Mouse (Mus musculus) v-Abl transformed pro-B cells (cell line): Measurements from ENCODE around the gene Eprs.

Experiments
- in situ Hi-C, 2 experiments: fragments of 400-800 bp; cut with MboI; formaldehyde crosslinking; loops; one replicate each; pipeline ENCODE4 v1.15.1; 2025; ENCODE audit not compliant: unreplicated experiment in 2 of 2

Eprs gene

GRCm38 (mm10) chr1:185438841-185439580 is 76.2 kb downstream of the Eprs start:
- in situ Hi-C loops: no loop called here

GRCm38 (mm10) chr1:185441703-185442472 is 79.0 kb downstream of the Eprs start:
- in situ Hi-C loops: no loop called here

GRCm38 (mm10) chr1:185448936-185449335 is 86.1 kb downstream of the Eprs start:
- in situ Hi-C loops: no loop called here

- in situ Hi-C loops: no loop called here
These were observed 86.9 kb downstream of the Eprs start for GRCm38 (mm10) chr1:185449727-185450126.

GRCm38 (mm10) chr1:185451077-185451476 is 88.2 kb downstream of the Eprs start:
- in situ Hi-C loops: no loop called here

GRCm38 (mm10) chr1:185451495-185451894 is 88.7 kb downstream of the Eprs start:
- in situ Hi-C loops: no loop called here

GRCm38 (mm10) chr1:185452461-185452860 is 89.6 kb downstream of the Eprs start:
- in situ Hi-C loops: no loop called here

GRCm38 (mm10) chr1:185454144-185454543 is 91.3 kb downstream of the Eprs start:
- in situ Hi-C loops: no loop called here

- in situ Hi-C loops: no loop called here
These were observed 91.7 kb downstream of the Eprs start, which contains the start of gene Slc30a10 for GRCm38 (mm10) chr1:185454575-185454954. TSS of gene Slc30a10 (plus strand) at chr1:185454848.

- in situ Hi-C loops: no loop called here
These were observed 92.3 kb downstream of the Eprs start for GRCm38 (mm10) chr1:185454955-185455701.

GRCm38 (mm10) chr1:185456327-185456726 is 93.5 kb downstream of the Eprs start:
- in situ Hi-C loops: no loop called here

- in situ Hi-C loops: no loop called here
These were observed 97.3 kb downstream of the Eprs start for GRCm38 (mm10) chr1:185460096-185460495.

GRCm38 (mm10) chr1:185462889-185463288 is 100.0 kb downstream of the Eprs start:
- in situ Hi-C loops: no loop called here

- in situ Hi-C loops: no loop called here
These were observed 106.7 kb downstream of the Eprs start for GRCm38 (mm10) chr1:185469551-185470021.

GRCm38 (mm10) chr1:185472025-185472720 is 109.3 kb downstream of the Eprs start:
- in situ Hi-C loops: no loop called here

- in situ Hi-C loops: no loop called here
These were observed 109.9 kb downstream of the Eprs start for GRCm38 (mm10) chr1:185472730-185473129.

GRCm38 (mm10) chr1:185473437-185473836 is 110.6 kb downstream of the Eprs start:
- in situ Hi-C loops: no loop called here
